Mouse (Mus musculus) right cerebral cortex, postnatal 25 days (tissue): ENCODE results near the gene Rhox1.
A peak's percentile ranks its signal among the peaks of the same experiment; 100 is the strongest.
"Not testable (repeated sequence)": the region's sequence is repeated elsewhere in the genome, so short reads cannot be mapped to it uniquely, and the experiment has no call there.

Experiments used
- DNase-seq: peaks from one replicate; pipeline ENCODE4 v3.0.0; 2022

Gene Rhox1

DNA sequence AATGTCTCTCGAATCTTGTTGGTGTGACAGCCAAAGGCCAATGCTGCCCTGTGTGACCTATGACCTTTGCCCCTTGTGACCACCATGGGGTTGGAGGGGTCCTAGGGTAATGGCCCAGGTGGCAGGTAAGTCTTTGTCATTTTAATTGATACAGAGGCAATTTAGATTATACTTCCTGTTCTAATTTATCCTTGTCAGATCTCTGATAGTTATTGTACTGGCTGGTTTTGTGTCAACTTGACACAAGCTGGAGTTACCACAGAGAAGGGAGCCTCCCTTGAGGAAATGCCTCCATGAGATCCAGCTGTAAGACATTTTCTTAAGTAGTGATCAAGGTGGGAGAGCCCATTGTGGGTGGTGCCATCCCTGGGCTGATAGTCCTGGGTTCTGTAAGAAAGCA lies at the start of gene Rhox1:
Rhox1 (minus strand) TSS at position 101 of the 400 bp plus-strand sequence.
- DNase-seq: not testable (repeated sequence)

GRCm38 (mm10) chrX:37265038-37265437 lies 43.0 kb upstream of the Rhox1 start, which contains the start of gene Rhox4a:
Gene Rhox4a (plus strand): TSS chrX:37265338.
- DNase-seq: not testable (repeated sequence)

GRCm38 (mm10) chrX:37249619-37250018 lies 27.6 kb upstream of the Rhox1 start, which contains the start of gene Rhox3a:
Gene Rhox3a (plus strand): TSS chrX:37249919.
- not testable (repeated sequence) for DNase-seq

- not testable (repeated sequence) for DNase-seq
Observed at GRCm38 (mm10) chrX:37244676-37245075, 22.6 kb upstream of the Rhox1 start, which contains the start of gene Rhox2a. Gene Rhox2a (plus strand): TSS chrX:37244976.

- DNase-seq: no peak
Observed at GRCm38 (mm10) chrX:37210941-37211340, 11.1 kb downstream of the Rhox1 start, which contains the start of gene Gm9. Gene Gm9 (minus strand): TSS chrX:37211041.

- DNase-seq: no peak
Observed at GRCm38 (mm10) chrX:37198676-37199075, 23.4 kb downstream of the Rhox1 start.

DNA sequence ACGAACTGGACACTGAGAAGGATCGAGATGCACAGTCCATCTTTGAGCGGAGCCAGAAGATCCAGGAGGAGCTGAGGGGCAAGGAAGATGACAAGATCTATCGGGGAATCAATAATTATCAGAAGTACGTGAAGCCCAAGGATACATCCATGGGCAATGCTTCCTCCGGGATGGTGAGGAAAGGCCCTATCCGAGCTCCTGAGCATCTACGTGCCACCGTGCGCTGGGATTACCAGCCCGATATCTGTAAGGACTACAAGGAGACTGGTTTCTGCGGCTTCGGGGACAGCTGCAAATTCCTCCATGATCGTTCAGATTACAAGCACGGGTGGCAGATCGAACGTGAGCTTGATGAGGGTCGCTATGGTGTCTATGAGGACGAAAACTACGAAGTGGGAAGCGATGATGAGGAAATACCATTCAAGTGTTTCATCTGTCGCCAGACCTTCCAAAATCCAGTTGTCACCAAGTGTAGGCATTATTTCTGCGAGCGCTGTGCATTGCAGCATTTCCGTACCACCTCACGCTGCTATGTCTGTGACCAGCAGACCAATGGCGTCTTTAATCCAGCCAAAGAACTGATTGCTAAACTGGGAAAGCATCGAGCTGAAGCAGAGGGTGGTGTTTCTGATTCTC lies 30.2 kb downstream of the Rhox1 start:
- DNase-seq: peak; percentile 16

- peak; percentile 82 for DNase-seq
Observed at GRCm38 (mm10) chrX:37191105-37191743, 30.8 kb downstream of the Rhox1 start, which contains the start of the genes Ndufa1 and Rnf113a1. Gene Ndufa1 (minus strand): TSS chrX:37191163. Gene Rnf113a1 (plus strand): TSS chrX:37191245.

DNA sequence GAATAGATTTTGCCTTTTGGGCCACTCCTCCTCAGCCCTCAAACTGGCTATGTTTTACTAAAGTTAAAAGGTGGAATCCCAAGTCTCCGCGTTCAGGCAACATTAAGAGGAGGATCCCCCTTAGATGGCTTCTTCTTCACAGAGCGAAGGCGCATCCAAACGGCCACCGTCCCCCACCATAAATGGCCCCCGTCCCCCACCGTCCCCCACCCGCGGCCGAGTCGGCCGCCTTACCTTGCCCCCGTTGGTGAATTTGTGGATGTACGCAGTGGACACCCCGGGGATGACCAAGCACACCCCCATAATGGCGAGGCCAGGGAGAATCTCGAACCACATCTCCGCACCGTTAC lies 31.3 kb downstream of the Rhox1 start:
- DNase-seq: no peak

DNA sequence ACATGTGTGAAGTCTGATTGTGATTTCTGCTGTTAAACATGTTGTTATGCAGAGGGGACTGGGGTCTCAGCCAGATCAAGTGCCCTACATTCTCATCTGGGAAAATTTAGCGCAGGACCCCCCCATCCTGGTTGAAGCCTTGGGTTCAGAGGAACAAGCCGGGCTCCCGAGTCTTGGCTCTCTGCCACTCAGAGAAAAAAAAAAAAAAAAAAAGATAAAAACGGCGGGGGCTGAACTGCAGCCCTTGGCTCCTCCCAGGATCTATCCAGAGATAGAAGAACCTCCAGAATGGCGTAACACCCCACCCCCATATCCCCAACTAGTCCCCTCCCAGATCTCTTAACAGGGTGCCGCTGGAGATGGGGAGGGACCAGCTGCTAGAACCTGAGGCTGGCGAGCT lies 37.7 kb downstream of the Rhox1 start:
- DNase-seq: not testable (repeated sequence)

DNA sequence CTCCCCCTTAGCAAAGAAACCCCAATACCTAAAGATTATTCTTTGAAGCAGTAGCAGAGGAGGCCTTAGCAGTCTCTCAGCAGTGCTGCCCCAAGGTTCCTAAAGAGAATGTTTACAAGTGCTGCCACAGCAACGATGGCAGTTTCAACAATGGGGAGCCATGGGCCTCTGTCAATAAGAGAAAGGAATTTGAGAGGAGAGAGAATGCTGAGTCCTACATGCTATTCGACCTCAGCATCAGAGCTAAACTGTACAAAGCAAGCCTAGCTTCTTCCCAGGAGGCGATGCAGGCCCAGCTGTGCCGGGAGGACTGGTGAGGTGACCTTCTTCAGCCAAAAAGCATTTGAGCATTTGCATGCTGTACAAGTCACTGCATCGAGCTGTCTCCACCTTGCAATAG lies 53.3 kb downstream of the Rhox1 start, which contains the start of gene Akap14:
Akap14 (minus strand) TSS at position 101 of the 400 bp plus-strand sequence.
- DNase-seq: no peak

- DNase-seq: no peak
Observed at GRCm38 (mm10) chrX:37167085-37167484, 55.0 kb downstream of the Rhox1 start.
